21 mouse cellular contexts compared by ENCODE assay signal in the genomic region with DNA sequence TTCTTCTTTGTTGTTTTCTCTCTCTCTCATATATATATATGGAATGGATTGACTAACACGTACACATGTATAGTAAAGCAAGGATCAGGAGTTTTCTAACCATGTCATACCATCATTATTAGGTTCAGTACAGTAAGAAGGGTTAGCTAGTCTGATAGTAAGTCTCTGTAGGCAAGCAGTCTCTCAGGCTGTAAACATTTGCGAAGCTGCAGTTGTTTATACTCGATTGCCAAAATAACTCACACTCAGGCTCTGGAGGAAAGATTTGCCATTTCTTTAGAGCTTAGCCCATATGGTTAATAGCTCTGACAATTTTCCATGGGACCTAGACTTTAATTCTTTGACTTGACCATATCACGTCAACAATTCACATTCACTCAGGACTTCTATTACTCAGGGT.
DNase-seq lines count a peak whose midpoint lies in the region; ATAC-seq and TF ChIP-seq lines count a peak whose summit lies in the region.
"Had no signal": no experiment of that assay in that cellular context is flagged by ENCODE, and none has a peak within 500 bp of the region (broad histone marks: within the 10 kb centered on the region; RNA-seq: fewer than 3 reads in every experiment).

No protein-coding gene starts in this region.

- WGBS in lung, embryonic 14.5 days, result 72% methylated on average over 4 of the region's 4 CpGs
- WGBS in lung, adult 2 months, result 79% methylated on average over 4 of the region's 4 CpGs
- WGBS in lung, embryonic 15.5 days, result 69% methylated on average over 4 of the region's 4 CpGs
- WGBS in lung, embryonic 16.5 days, result 63% methylated on average over 4 of the region's 4 CpGs

- no peak overlapping the region for H3K4me3 ChIP-seq in lung, embryonic 14.5 days (ENCODE audit: low read depth, low read length)
- H3K4me3 ChIP-seq in lung, adult 2 months (replicated peaks; ENCODE audit: extremely low read depth, low read depth, low read length), result no peak overlapping the region
- no peak overlapping the region for H3K4me3 ChIP-seq in lung, embryonic 15.5 days
- no peak overlapping the region for H3K4me3 ChIP-seq in lung, embryonic 16.5 days (ENCODE audit: low read length)

- no peaks in the 10 kb centered on the region for H3K36me3 ChIP-seq in lung, embryonic 14.5 days (ENCODE audit: insufficient read depth)
- no peaks in the 10 kb centered on the region for H3K36me3 ChIP-seq in lung, embryonic 15.5 days
- no peaks in the 10 kb centered on the region for H3K36me3 ChIP-seq in lung, embryonic 16.5 days (ENCODE audit: control insufficient read depth, insufficient read depth, low read length)
- H3K36me3 ChIP-seq: G1E had no signal

- no peak overlapping the region for H3K4me2 ChIP-seq in lung, embryonic 14.5 days
- H3K4me2 ChIP-seq in lung, embryonic 15.5 days, result no peak overlapping the region
- H3K4me2 ChIP-seq in lung, embryonic 16.5 days (ENCODE audit: low read depth, low read length), result no peak overlapping the region

- ATAC-seq in lung, embryonic 14.5 days (ENCODE audit: insufficient read depth), result peak; percentile 68
- ATAC-seq in lung, embryonic 15.5 days (ENCODE audit: borderline replicate concordance, extremely low read depth, low FRiP score, low TSS enrichment), result peak; percentile 65; the same call in 1 of the 2 replicates
- ATAC-seq in lung, embryonic 16.5 days (ENCODE audit: low read depth), result peak; percentile 59; the same call in 1 of the 2 replicates
- ATAC-seq: activated CD4-positive, CD25-positive, alpha-beta regulatory T cell, adult 4 months; CD4-positive, CD25-positive, alpha-beta regulatory T cell, adult 4 months; Patski had no signal

- peak; percentile 61 for DNase-seq in lung, embryonic 14.5 days
- no peak for DNase-seq in lung, adult 2 months
- DNase-seq in lung, postnatal 14 days, result no peak
- DNase-seq in lung, adult 18-20 months, result no peak
- DNase-seq: adrenal gland, adult 2 months; adrenal gland, adult 8-10 months; adrenal gland, postnatal 10 days; adrenal gland, postnatal 14 days; adrenal gland, postnatal 25 days; adrenal gland, postnatal 36 days; B cell, adult 2 months; cerebellum, adult 11 months; cerebellum, adult 11-12 months; cerebellum, adult 18-20 months had no signal

- no peak for TF ChIP-seq POLR2A in lung, adult 2 months (IDR thresholded peaks at IDR 0.05; ENCODE audit: borderline replicate concordance, extremely low read depth, low read depth, low read length)

- no peak overlapping the region for H3K27ac ChIP-seq in lung, embryonic 14.5 days (ENCODE audit: low read depth)
- H3K27ac ChIP-seq in lung, embryonic 15.5 days, result no peak overlapping the region
- peak overlapping the region; percentile 31; the same call in 1 of the 2 replicates for H3K27ac ChIP-seq in lung, embryonic 16.5 days (ENCODE audit: low read length)

- no peaks in the 10 kb centered on the region for H3K9me3 ChIP-seq in lung, embryonic 14.5 days (ENCODE audit: low read depth, low read length)
- no peaks in the 10 kb centered on the region for H3K9me3 ChIP-seq in lung, embryonic 15.5 days
- H3K9me3 ChIP-seq in lung, embryonic 16.5 days (ENCODE audit: control insufficient read depth, low read length), result peaks cover 2% of the 10 kb centered on the region; the same call in 1 of the 2 replicates

- no peaks in the 10 kb centered on the region for H3K4me1 ChIP-seq in lung, embryonic 14.5 days (ENCODE audit: insufficient read depth)
- H3K4me1 ChIP-seq in lung, adult 2 months (ENCODE audit: control insufficient read depth, insufficient read depth, low read length), result no peaks in the 10 kb centered on the region
- H3K4me1 ChIP-seq in lung, embryonic 15.5 days, result no peaks in the 10 kb centered on the region
- no peaks in the 10 kb centered on the region for H3K4me1 ChIP-seq in lung, embryonic 16.5 days (replicated peaks; ENCODE audit: control insufficient read depth, insufficient read depth, low read length)

- no peak for TF ChIP-seq CTCF in lung, embryonic 14.5 days (IDR thresholded peaks at IDR 0.05; ENCODE audit: low read depth)
- TF ChIP-seq CTCF in lung, adult 2 months (IDR thresholded peaks at IDR 0.05; ENCODE audit: insufficient read depth, low read length), result no peak

- no peak overlapping the region for H3K9ac ChIP-seq in lung, embryonic 14.5 days
- H3K9ac ChIP-seq in lung, embryonic 15.5 days, result no peak overlapping the region
- H3K9ac ChIP-seq in lung, embryonic 16.5 days (ENCODE audit: low read length), result no peak overlapping the region

- H3K27me3 ChIP-seq in lung, embryonic 14.5 days (ENCODE audit: insufficient read depth, low read length), result no peaks in the 10 kb centered on the region
- no peaks in the 10 kb centered on the region for H3K27me3 ChIP-seq in lung, embryonic 15.5 days
- H3K27me3 ChIP-seq in lung, embryonic 16.5 days (ENCODE audit: control insufficient read depth, insufficient read depth, low read depth, low read length), result no peaks in the 10 kb centered on the region
- H3K27me3 ChIP-seq: CH12.LX, Patski had no signal
